Mouse (Mus musculus): ENCODE data around the gene Lin28b.

GRCm38 (mm10) chr10:45412144-45412543, 74.1 kb downstream of the Lin28b start:
- no peak for TF ChIP-seq CTCF (IDR thresholded peaks at IDR 0.05; ENCODE audit: low read depth)
- no peak for TF ChIP-seq EP300 (optimal IDR thresholded peaks at IDR 0.05)

Measured in stomach, postnatal 0 days (tissue).